Comparison of ENCODE assay signal across 9 mouse cellular contexts in the genomic region with DNA sequence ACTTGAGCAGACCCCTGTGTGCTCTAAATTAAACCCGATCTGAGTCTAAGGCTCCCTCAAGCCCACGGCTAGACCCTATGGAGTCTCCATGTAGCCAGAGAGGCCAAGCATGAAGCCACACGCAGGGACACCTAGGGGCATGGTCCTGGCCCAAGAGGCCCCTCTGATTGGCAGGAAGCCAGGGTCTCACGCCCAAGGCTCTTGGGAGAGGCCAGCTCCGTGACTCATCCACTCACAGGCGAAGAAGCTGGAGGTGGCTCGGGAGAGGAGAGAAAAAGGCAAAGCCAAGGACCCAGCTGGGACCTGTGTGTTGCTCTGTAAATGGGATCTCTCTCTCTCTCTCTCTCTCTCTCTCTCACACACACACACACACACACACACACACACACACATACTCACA. TPM values are rescaled to one million over a fixed set of nuclear protein-coding genes. Genes with fewer than 3 reads are reported as not detected.
A peak's percentile ranks its signal among the peaks of the same experiment; 100 is the strongest.
DNase-seq lines count a peak whose midpoint lies in the region; ATAC-seq lines count a peak whose summit lies in the region.
"Had no signal": no experiment of that assay in that cellular context is flagged by ENCODE, and none has a peak within 500 bp of the region (broad histone marks: within the 10 kb centered on the region; RNA-seq: fewer than 3 reads in every experiment).

No protein-coding gene starts in this region.

- no peak overlapping the region for H3K4me3 ChIP-seq in kidney, embryonic 15.5 days (replicated peaks)
- H3K4me3 ChIP-seq in heart, embryonic 12.5 days: no peak overlapping the region
- H3K4me3 ChIP-seq in lung, embryonic 16.5 days (ENCODE audit: low read length): no peak overlapping the region
- H3K4me3 ChIP-seq: erythroblast, embryonic 14.5 days had no signal

- H3K36me3 ChIP-seq in kidney, embryonic 15.5 days: no peaks in the 10 kb centered on the region
- no peaks in the 10 kb centered on the region for H3K36me3 ChIP-seq in heart, embryonic 12.5 days
- H3K36me3 ChIP-seq in lung, embryonic 16.5 days (ENCODE audit: control insufficient read depth, insufficient read depth, low read length): no peaks in the 10 kb centered on the region

- no peak overlapping the region for H3K9ac ChIP-seq in kidney, embryonic 15.5 days
- H3K9ac ChIP-seq in heart, embryonic 12.5 days: peak overlapping the region; percentile 63
- peak overlapping the region; percentile 53 for H3K9ac ChIP-seq in lung, embryonic 16.5 days (ENCODE audit: low read length)

- DNase-seq in kidney, adult 9 months: no peak
- peak; percentile 84 for DNase-seq in adrenal gland, adult 8-10 months
- no peak for DNase-seq in T-cell, adult 2 months (ENCODE audit: low spot score)
- no peak for DNase-seq in urinary bladder, adult 18-20 months (ENCODE audit: low spot score in 2 of 2)

- H3K27me3 ChIP-seq in kidney, embryonic 15.5 days: no peaks in the 10 kb centered on the region
- no peaks in the 10 kb centered on the region for H3K27me3 ChIP-seq in heart, embryonic 12.5 days (replicated peaks)
- no peaks in the 10 kb centered on the region for H3K27me3 ChIP-seq in lung, embryonic 16.5 days (ENCODE audit: control insufficient read depth, insufficient read depth, low read depth, low read length)

- 30% methylated on average over 7 of the region's 7 CpGs for WGBS in kidney, embryonic 15.5 days
- WGBS in heart, embryonic 12.5 days: 27% methylated on average over 7 of the region's 7 CpGs
- WGBS in lung, embryonic 16.5 days: 28% methylated on average over 7 of the region's 7 CpGs

- peaks cover 91% of the 10 kb centered on the region for H3K4me1 ChIP-seq in kidney, embryonic 15.5 days
- peaks cover 92% of the 10 kb centered on the region for H3K4me1 ChIP-seq in heart, embryonic 12.5 days (replicated peaks)
- H3K4me1 ChIP-seq in lung, embryonic 16.5 days (replicated peaks; ENCODE audit: control insufficient read depth, insufficient read depth, low read length): peaks cover 80% of the 10 kb centered on the region

- ATAC-seq in kidney, embryonic 15.5 days (replicated peaks; ENCODE audit: low FRiP score): peak; percentile 30
- ATAC-seq in heart, embryonic 12.5 days (ENCODE audit: insufficient number of reproducible peaks, low FRiP score): peak; percentile 46
- ATAC-seq in lung, embryonic 16.5 days (ENCODE audit: low read depth): peak; percentile 39
- no peak for ATAC-seq in erythroid progenitor cell, adult 5-6 weeks (replicated peaks; ENCODE audit: low FRiP score, poor library complexity, severe bottlenecking)

- H3K4me2 ChIP-seq in kidney, embryonic 15.5 days: 0 out of 2 replicates have a peak overlapping the region, but pooled peaks have one; percentile 12
- H3K4me2 ChIP-seq in heart, embryonic 12.5 days: peak overlapping the region; percentile 38
- peak overlapping the region; percentile 31 for H3K4me2 ChIP-seq in lung, embryonic 16.5 days (ENCODE audit: low read depth, low read length)

- H3K27ac ChIP-seq in kidney, embryonic 15.5 days: peak overlapping the region; percentile 89
- peak overlapping the region; percentile 97 for H3K27ac ChIP-seq in heart, embryonic 12.5 days (ENCODE audit: poor library complexity, severe bottlenecking)
- H3K27ac ChIP-seq in lung, embryonic 16.5 days (ENCODE audit: low read length): peak overlapping the region; percentile 90

- H3K9me3 ChIP-seq in kidney, embryonic 15.5 days (replicated peaks): no peaks in the 10 kb centered on the region
- no peaks in the 10 kb centered on the region for H3K9me3 ChIP-seq in heart, embryonic 12.5 days (replicated peaks)
- H3K9me3 ChIP-seq in lung, embryonic 16.5 days (ENCODE audit: control insufficient read depth, low read length): no peaks in the 10 kb centered on the region

RNA-seq across cellular contexts. Expression of gene Ncor2, which starts 44.6 kb away (rescaled TPM):
- 27.5 and 28.8 TPM in 2 replicates for polyA plus RNA-seq in kidney, embryonic 15.5 days (2015; fragmentation: Nextera tagmentation; extraction: Ambion mirVana)
- 100 to 1,000 TPM; 188 to 380 (median 257) TPM for total RNA-seq in adrenal gland, adult 8-10 months (2022)
- 17.0 and 18.6 TPM in 2 replicates for polyA plus RNA-seq in heart, embryonic 12.5 days (2016; fragmentation: Nextera tagmentation; extraction: Ambion mirVana)
- polyA plus RNA-seq in lung, embryonic 16.5 days (2015; fragmentation: Nextera tagmentation; extraction: Ambion mirVana): 20.3 and 27.3 TPM in 2 replicates
- 10.5 and 37.3 TPM in 2 replicates for total RNA-seq in erythroid progenitor cell, adult 5-6 weeks (2015; ENCODE audit: low replicate concordance)
- total RNA-seq in erythroid progenitor cell, adult 5-6 weeks (2017; ENCODE audit: low replicate concordance): 0.91 and 2.6 TPM in 2 replicates
